Mouse (Mus musculus) heart, postnatal 14 days (tissue): Measurements from ENCODE around the gene Gdf1. TPM values are rescaled to one million over a fixed set of nuclear protein-coding genes. Genes with fewer than 3 reads are reported as not detected.

Experiments used
- DNase-seq, 2 experiments: peaks; one replicate each; pipeline ENCODE4 v3.0.0; 2021 to 2022
- intact Hi-C: fragments of 180-260 bp; cut with DNase I; formaldehyde crosslinking; loops from one replicate; pipeline ENCODE4 v1.15.1; 2025
- total RNA-seq, 2 experiments: library from RNA; stranded (reverse); gene quantifications; 2 replicates each; pipeline ENCODE4 v1.2.3; 2021

Gene Gdf1
- total RNA-seq, 2 experiments from 2014 or later: not detected

GRCm38 (mm10) chr8:70329835-70330740, 471 bp downstream of the Gdf1 start:
- intact Hi-C loops: no loop called here
- DNase-seq: no peak

GRCm38 (mm10) chr8:70330741-70331364, 1.2 kb downstream of the Gdf1 start:
- intact Hi-C loops: no loop called here
- DNase-seq: peak in 1 of 2 experiments; percentile 41

- intact Hi-C loops: no loop called here
- DNase-seq: no peak
Observed at GRCm38 (mm10) chr8:70331526-70331925, 1.9 kb downstream of the Gdf1 start.

- DNase-seq: peak; percentile 78 to 84
- intact Hi-C loops: no loop called here
Observed at GRCm38 (mm10) chr8:70332070-70332877, 2.7 kb downstream of the Gdf1 start.

- intact Hi-C loops: no loop called here
- no peak for DNase-seq
Observed at GRCm38 (mm10) chr8:70332878-70333202, 3.2 kb downstream of the Gdf1 start.

GRCm38 (mm10) chr8:70338931-70339330, 9.3 kb downstream of the Gdf1 start:
- intact Hi-C loops: no loop called here
- no peak for DNase-seq

- DNase-seq: no peak
- intact Hi-C loops: loop anchor here (5.0 kb wide), 1 partner anchor 162 kb away; no protein-coding TSS in a partner anchor
Observed at GRCm38 (mm10) chr8:70340659-70341058, 11.0 kb downstream of the Gdf1 start.

GRCm38 (mm10) chr8:70342007-70342406, 12.4 kb downstream of the Gdf1 start:
- intact Hi-C loops: loop anchor here (5.0 kb wide), 1 partner anchor 160 kb away; no protein-coding TSS in a partner anchor
- no peak for DNase-seq

GRCm38 (mm10) chr8:70343076-70343475, 13.5 kb downstream of the Gdf1 start:
- DNase-seq: no peak
- intact Hi-C loops: loop anchor here (5.0 kb wide), 1 partner anchor 159 kb away; no protein-coding TSS in a partner anchor

- intact Hi-C loops: loop anchor here (5.0 kb wide), 1 partner anchor 159 kb away; no protein-coding TSS in a partner anchor
- peak in 1 of 2 experiments; percentile 52 for DNase-seq
Observed at GRCm38 (mm10) chr8:70343696-70344095, 14.1 kb downstream of the Gdf1 start.

GRCm38 (mm10) chr8:70344279-70344678, 14.7 kb downstream of the Gdf1 start:
- DNase-seq: no peak
- intact Hi-C loops: loop anchor here (5.0 kb wide), 1 partner anchor 158 kb away; no protein-coding TSS in a partner anchor

- DNase-seq: no peak
- intact Hi-C loops: no loop called here
Observed at GRCm38 (mm10) chr8:70347443-70347842, 17.8 kb downstream of the Gdf1 start.

- intact Hi-C loops: no loop called here
Observed at GRCm38 (mm10) chr8:70347860-70348420, 18.3 kb downstream of the Gdf1 start.

GRCm38 (mm10) chr8:70351035-70351999, 21.7 kb downstream of the Gdf1 start:
- intact Hi-C loops: no loop called here
- no peak for DNase-seq

More at GRCm38 (mm10) chr8:70347860-70348420, 18.3 kb downstream of the Gdf1 start:
- no peak for DNase-seq

- intact Hi-C loops: no loop called here
- no peak for DNase-seq
Observed at GRCm38 (mm10) chr8:70352000-70352384, 22.4 kb downstream of the Gdf1 start.

GRCm38 (mm10) chr8:70352657-70353151, 23.1 kb downstream of the Gdf1 start:
- intact Hi-C loops: no loop called here
- DNase-seq: no peak

GRCm38 (mm10) chr8:70353194-70353817, 23.7 kb downstream of the Gdf1 start, which contains the start of gene Upf1:
TSS of gene Upf1 (minus strand) at chr8:70353278.
- intact Hi-C loops: no loop called here

GRCm38 (mm10) chr8:70354004-70354403, 24.4 kb downstream of the Gdf1 start:
- no peak for DNase-seq
- intact Hi-C loops: no loop called here

More at GRCm38 (mm10) chr8:70353194-70353817, 23.7 kb downstream of the Gdf1 start, which contains the start of gene Upf1:
- peak; percentile 100 for DNase-seq
